Mouse (Mus musculus) liver, embryonic 13.5 days (tissue): Measurements from ENCODE around the gene Fcer1a. TPM values are rescaled to one million over a fixed set of nuclear protein-coding genes. Genes with fewer than 3 reads are reported as not detected.

Source experiments
- polyA plus RNA-seq: library from polyadenylated mRNA; unstranded; fragments of >200 nt; fragmentation: Nextera tagmentation; extraction: Ambion mirVana; gene quantifications from 2 replicates; pipeline ENCODE4 v1.2.1, GENCODE M21; 2015

Fcer1a gene
- polyA plus RNA-seq, 1 experiment from 2014 or later = 0.13 TPM

Other genes with a start within 250 kb of the Fcer1a start
- not detected in 2 replicates for gene Olfr1408, start 89.8 kb downstream of the Fcer1a start, polyA plus RNA-seq
- gene Olfr1406, start 36.6 kb downstream of the Fcer1a start, polyA plus RNA-seq = not detected in 2 replicates
- gene Olfr218, start 29.4 kb downstream of the Fcer1a start, polyA plus RNA-seq = not detected in 2 replicates
- gene Olfr1404, start 14.8 kb downstream of the Fcer1a start, polyA plus RNA-seq = not detected in 2 replicates
- gene Olfr418, start 38.8 kb upstream of the Fcer1a start, polyA plus RNA-seq = not detected in 2 replicates
- gene Mptx2, start 50.6 kb upstream of the Fcer1a start, polyA plus RNA-seq = not detected in 2 replicates
- 61.5 and 68.9 TPM in 2 replicates for gene Ackr1, start 106.5 kb upstream of the Fcer1a start, polyA plus RNA-seq
- gene Aim2, start 123.7 kb upstream of the Fcer1a start, polyA plus RNA-seq = 4.3 and 5.1 TPM in 2 replicates
- gene Cadm3, start 140.5 kb upstream of the Fcer1a start, polyA plus RNA-seq = 1.1 and 1.5 TPM in 2 replicates